Mouse (Mus musculus) cortical plate, adult 2 months (tissue): ENCODE measurements around the gene Slc16a10.

Experiments used
- CTCF ChIP-seq: fragments of 200-500 bp; IDR thresholded peaks from 2 replicates; pipeline ENCODE4 v1.5.1; 2011; ENCODE audit warnings: mild to moderate bottlenecking, control low read depth, low read length; ENCODE audit not compliant: insufficient read depth; ENCODE audit errors: extremely low read depth
- POLR2A ChIP-seq: fragments of 200-500 bp; IDR thresholded peaks from 2 replicates; pipeline ENCODE4 v1.6.1; 2011; ENCODE audit warnings: mild to moderate bottlenecking, low read length, control low read depth; ENCODE audit not compliant: insufficient read depth; ENCODE audit errors: extremely low read depth

- TF ChIP-seq CTCF (no peak), POLR2A (no peak)
Observed at GRCm38 (mm10) chr10:40034956-40035355, 107.1 kb downstream of the Slc16a10 start.
